Mouse (Mus musculus) embryonic facial prominence, embryonic 13.5 days (tissue): Measurements from ENCODE around the gene Apoc1. TPM values are rescaled to one million over a fixed set of nuclear protein-coding genes. Genes with fewer than 3 reads are reported as not detected.

Source experiments
- ATAC-seq: fragments of 200-750 bp; cut with Nextera tagmentation; 2 replicates; pipeline ENCODE4 v1.8.0; 2017; ENCODE audit warnings: low read depth; ENCODE audit not compliant: insufficient number of reproducible peaks, insufficient read depth, low FRiP score, low TSS enrichment
- H3K27ac ChIP-seq: fragments of 300-500 bp; sonication (generic); 2 replicates; pipeline ENCODE4 v1.5.1; 2015; ENCODE audit warnings: moderate library complexity, mild to moderate bottlenecking, inconsistent platforms
- H3K27me3 ChIP-seq: fragments of 300-500 bp; sonication (generic); 2 replicates; pipeline ENCODE4 v1.6.1; 2015; ENCODE audit warnings: mild to moderate bottlenecking, inconsistent platforms
- H3K36me3 ChIP-seq: fragments of 300-500 bp; sonication (generic); 2 replicates; pipeline ENCODE4 v1.6.1; 2015; ENCODE audit warnings: mild to moderate bottlenecking, inconsistent platforms
- H3K4me1 ChIP-seq: fragments of 300-500 bp; sonication (generic); 2 replicates; pipeline ENCODE4 v1.6.1; 2015; ENCODE audit warnings: inconsistent platforms
- H3K4me2 ChIP-seq: fragments of 300-500 bp; sonication (generic); 2 replicates; pipeline ENCODE4 v1.6.1; 2015; ENCODE audit warnings: moderate library complexity, mild to moderate bottlenecking, inconsistent platforms
- H3K4me3 ChIP-seq: fragments of 300-500 bp; sonication (generic); 2 replicates; pipeline ENCODE4 v1.5.1; 2015; ENCODE audit warnings: mild to moderate bottlenecking, inconsistent platforms
- H3K9ac ChIP-seq: fragments of 300-500 bp; sonication (generic); 2 replicates; pipeline ENCODE4 v1.6.1; 2015; ENCODE audit warnings: mild to moderate bottlenecking, inconsistent platforms
- H3K9me3 ChIP-seq: fragments of 300-500 bp; sonication (generic); 2 replicates; pipeline ENCODE4 v1.6.1; 2016; ENCODE audit warnings: inconsistent platforms
- WGBS: fragments of 180-500 bp; shearing (Covaris S2); methylation state at CpG from one replicate; pipeline ENCODE4 v1.1.7; 2015; ENCODE audit warnings: mixed read lengths; 5-methylcytosine and 5-hydroxymethylcytosine counted together
- polyA plus RNA-seq: library from polyadenylated mRNA; unstranded; fragments of >200 nt; fragmentation: Nextera tagmentation; extraction: Ambion mirVana; gene quantifications from 2 replicates; pipeline ENCODE4 v1.2.1, GENCODE M21; 2015

Gene Apoc1
- polyA plus RNA-seq, 1 experiment from 2014 or later: 10.3 TPM

DNA sequence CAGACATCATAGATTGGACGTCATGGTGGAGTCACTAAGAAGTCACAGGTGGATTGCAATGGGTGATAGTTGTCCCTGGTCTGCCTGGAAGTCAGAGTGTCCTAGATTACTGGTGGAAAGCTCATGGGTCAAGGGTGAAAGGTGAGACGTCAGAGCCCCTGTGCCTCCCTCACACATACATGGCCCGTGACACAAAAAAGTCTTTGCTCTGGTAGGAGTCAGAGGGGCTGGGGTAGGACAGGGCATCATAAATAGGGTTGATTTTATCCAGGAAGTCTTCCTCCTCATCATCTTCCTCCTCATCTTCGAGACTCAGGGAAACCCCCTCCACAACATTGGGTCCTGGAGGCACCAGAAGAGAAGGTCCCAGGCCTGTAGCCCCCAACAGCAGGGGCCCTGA, 24.9 kb upstream of the Apoc1 start:
- no peak for ATAC-seq
- Histone ChIP-seq H3K4me3 (no peak overlapping the region), H3K9me3 (peaks cover 15% of the 10 kb centered on the region), H3K27me3 (no peaks in the 10 kb centered on the region), H3K9ac (no peak overlapping the region), H3K4me1 (peaks cover 19% of the 10 kb centered on the region), H3K27ac (no peak overlapping the region), H3K36me3 (peaks cover 61% of the 10 kb centered on the region), H3K4me2 (no peak overlapping the region)
- 89% methylated on average over 4 of the region's 4 CpGs for WGBS

DNA sequence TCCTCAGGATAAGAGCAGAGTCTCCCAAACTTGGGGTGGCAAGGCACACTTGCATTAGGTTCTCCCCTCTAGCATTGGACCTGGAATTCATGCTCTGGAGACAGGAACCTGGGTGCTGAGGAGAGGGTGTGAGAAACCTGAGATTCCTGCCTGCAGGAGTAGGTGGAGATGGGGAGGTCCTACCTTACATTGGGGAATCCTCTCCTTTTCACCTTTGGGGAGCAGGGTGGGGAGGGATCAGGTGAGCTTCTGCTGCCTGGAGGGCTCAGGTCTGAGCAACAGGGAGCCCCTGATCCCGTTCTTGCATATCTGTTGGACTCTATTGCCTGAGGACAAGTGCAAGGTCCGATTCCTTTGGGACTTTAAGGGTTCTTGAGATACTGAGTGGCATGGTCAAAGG, 24.4 kb upstream of the Apoc1 start:
- peak overlapping the region; percentile 88; the same call in 1 of the 2 replicates for H3K27ac ChIP-seq
- ATAC-seq: no peak
- H3K4me3 ChIP-seq: 0 out of 2 replicates have a peak overlapping the region, but pooled peaks have one; percentile 100
- peak overlapping the region; percentile 66 for H3K4me2 ChIP-seq
- peaks cover 19% of the 10 kb centered on the region for H3K4me1 ChIP-seq
- no peaks in the 10 kb centered on the region for H3K27me3 ChIP-seq
- H3K9ac ChIP-seq: peak overlapping the region; percentile 54; the same call in 1 of the 2 replicates
- H3K9me3 ChIP-seq: peaks cover 15% of the 10 kb centered on the region
- 90% methylated on average over 2 of the region's 2 CpGs for WGBS
- peaks cover 62% of the 10 kb centered on the region for H3K36me3 ChIP-seq

DNA sequence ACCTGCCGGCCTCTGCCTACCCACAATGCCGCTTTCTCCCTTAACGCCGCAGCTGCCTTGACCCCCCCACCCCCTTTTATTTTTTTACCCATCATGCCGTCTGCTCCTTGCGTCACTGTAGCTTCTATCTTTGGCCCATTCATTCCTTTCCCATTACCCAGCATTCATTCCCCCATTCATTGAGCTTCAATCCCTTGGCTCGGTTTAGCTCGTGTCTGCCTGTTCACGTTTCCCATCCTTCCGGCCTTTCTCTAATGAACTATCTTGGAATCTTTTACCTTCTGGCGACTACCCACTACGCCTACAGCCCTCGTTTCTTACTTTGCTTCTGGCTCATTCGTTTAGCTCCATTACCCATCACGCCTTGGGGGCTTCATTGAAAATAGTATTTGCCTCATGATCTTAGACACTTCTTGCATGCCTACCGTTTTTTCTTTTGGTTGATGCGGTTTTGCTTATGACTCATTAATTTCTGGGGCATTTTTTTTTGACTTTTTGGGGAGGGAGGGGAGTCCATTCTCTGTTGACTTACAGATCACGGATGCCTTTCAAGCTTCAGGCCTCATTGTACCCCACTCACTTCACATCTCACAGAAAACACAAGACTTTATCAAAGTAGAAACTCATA, 23.7 kb upstream of the Apoc1 start:
- no peak for ATAC-seq
- Histone ChIP-seq H3K4me2 (peak overlapping the region; percentile 66), H3K27ac (peak overlapping the region; percentile 88), H3K36me3 (peaks cover 62% of the 10 kb centered on the region), H3K27me3 (no peaks in the 10 kb centered on the region), H3K4me3 (peak overlapping the region; percentile 100), H3K9me3 (peaks cover 8% of the 10 kb centered on the region), H3K4me1 (peaks cover 19% of the 10 kb centered on the region), H3K9ac (peak overlapping the region; percentile 54)
- 6% methylated on average over 18 of the region's 18 CpGs for WGBS

DNA sequence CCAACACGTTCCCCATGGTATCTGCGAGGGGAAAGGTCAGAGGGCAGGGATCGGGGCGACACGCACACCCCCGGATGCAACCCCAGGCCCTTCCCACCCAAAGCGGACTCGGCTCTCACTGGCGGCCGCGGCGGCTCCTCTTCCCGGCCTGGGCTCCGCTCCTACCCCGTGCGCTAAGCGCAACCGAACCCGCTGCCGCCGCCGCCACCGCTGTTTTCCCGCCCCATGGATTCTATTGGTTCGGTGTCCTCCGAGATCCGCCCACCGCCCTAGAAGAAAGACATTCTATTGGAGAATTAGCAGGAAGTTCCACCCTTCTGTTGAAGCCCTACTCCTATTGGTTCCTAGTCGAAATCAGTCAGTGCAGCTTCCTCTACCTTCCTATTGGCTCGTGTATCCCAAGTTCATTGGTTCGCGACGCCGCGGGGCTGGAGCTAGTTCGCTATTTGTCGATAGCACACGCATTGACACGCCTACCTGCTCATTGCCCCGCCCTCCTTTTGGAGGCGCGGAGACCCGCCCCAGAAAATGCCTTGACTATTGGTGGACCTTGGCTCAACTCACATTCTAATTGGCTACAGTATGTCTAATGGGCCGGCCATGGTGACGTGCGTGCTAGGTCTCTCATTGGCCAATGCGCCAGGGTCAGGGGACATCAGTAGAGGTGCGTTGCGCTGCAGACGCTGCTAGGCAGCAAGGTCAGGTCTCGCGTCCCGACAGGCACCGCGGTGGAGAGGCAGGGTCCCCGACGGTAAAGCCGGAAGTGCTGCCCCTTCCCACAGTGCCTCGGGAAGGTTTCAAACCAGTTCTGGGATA, 23.0 kb upstream of the Apoc1 start, which contains the start of gene Tomm40:
TSS of gene Tomm40 (minus strand) at position 200 of the 816 bp plus-strand sequence.
- H3K27ac ChIP-seq: peak within 1 kb of the TSS; percentile 88
- peaks cover 19% of the 10 kb centered on the region for H3K4me1 ChIP-seq
- H3K9me3 ChIP-seq: peaks cover under 1% of the 10 kb centered on the region; the same call in 1 of the 2 replicates
- peak within 1 kb of the TSS; percentile 100 for H3K4me3 ChIP-seq
- peak within 1 kb of the TSS; percentile 98 for H3K9ac ChIP-seq
- no peaks in the 10 kb centered on the region for H3K27me3 ChIP-seq
- whole genome bisulfite sequencing: under 1% methylated on average over 59 of the region's 59 CpGs
- H3K4me2 ChIP-seq: peak within 1 kb of the TSS; percentile 92
- H3K36me3 ChIP-seq: peaks cover 60% of the 10 kb centered on the region
- ATAC-seq: peak; percentile 99

DNA sequence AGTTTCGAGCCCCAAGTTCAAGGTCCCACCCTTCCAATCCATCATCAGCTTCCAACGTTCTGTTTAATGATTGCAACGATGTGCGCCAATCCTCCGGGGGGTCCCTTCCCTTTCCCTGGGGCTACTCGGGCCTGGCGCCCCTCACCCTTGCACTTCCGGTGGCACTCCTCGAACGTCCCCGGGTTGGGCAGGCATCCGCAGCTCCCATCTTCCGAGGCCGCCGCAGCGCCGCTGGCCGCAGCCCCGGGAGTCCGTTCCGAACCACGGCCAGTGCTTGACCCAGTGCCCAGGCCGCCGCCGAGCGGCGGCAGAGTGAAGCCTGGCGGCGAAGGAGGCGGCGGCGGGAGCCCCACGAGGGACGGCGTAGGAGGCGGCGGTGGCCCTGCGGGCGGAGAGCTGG, 22.4 kb upstream of the Apoc1 start:
- H3K27ac ChIP-seq: peak overlapping the region; percentile 72
- no peaks in the 10 kb centered on the region for H3K27me3 ChIP-seq
- H3K36me3 ChIP-seq: peaks cover 61% of the 10 kb centered on the region
- H3K9me3 ChIP-seq: no peaks in the 10 kb centered on the region
- H3K4me3 ChIP-seq: peak overlapping the region; percentile 100
- H3K4me1 ChIP-seq: peaks cover 19% of the 10 kb centered on the region
- peak overlapping the region; percentile 92 for H3K4me2 ChIP-seq
- under 1% methylated on average over 39 of the region's 39 CpGs for WGBS
- peak overlapping the region; percentile 98 for H3K9ac ChIP-seq
- no peak for ATAC-seq

DNA sequence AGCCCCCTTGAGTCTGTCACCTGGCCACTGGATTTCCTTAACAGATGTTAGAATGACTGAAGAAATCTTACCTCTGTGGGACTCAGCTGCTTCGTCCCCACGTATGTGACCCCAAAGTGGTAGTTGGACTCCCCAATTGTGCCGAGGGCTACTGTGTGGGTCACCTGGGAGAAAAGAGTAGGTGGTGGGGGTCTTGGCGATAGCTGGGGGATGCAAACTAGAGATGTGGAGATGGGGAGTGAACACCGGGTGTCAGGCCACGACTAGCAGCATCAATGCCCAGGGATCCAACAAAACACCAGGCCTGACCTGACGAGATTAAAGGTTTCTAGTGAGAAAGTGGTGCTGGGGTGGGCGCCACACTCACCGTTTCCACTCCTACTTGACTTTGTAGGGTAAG, 21.1 kb upstream of the Apoc1 start:
- peaks cover 19% of the 10 kb centered on the region for H3K4me1 ChIP-seq
- H3K27ac ChIP-seq: no peak overlapping the region
- 87% methylated on average over 9 of the region's 9 CpGs for WGBS
- H3K4me3 ChIP-seq: peak overlapping the region; percentile 100; the same call in 1 of the 2 replicates
- H3K36me3 ChIP-seq: peaks cover 64% of the 10 kb centered on the region
- peak overlapping the region; percentile 92 for H3K4me2 ChIP-seq
- H3K9me3 ChIP-seq: no peaks in the 10 kb centered on the region
- no peak overlapping the region; the same call in 1 of the 2 replicates for H3K9ac ChIP-seq
- ATAC-seq: no peak
- no peaks in the 10 kb centered on the region for H3K27me3 ChIP-seq

DNA sequence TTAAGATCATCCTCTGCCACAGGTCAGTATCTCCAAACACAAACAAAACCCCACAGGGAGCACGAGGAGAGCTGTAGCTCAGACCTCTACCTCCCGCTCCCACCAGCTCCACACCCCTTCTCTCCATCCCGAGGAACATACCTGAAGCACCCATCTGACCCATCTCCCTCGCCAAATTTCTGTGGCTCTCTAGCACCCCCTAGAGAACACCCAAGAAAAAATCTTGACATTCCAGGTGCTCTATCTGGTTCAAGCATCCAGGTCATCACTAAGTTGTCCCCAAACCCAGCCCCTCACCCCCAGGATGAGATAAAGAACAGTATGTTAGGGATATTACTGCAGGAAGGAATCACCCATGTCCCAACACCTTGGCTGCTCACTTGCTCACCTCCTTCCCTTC, 20.7 kb upstream of the Apoc1 start:
- H3K4me2 ChIP-seq: no peak overlapping the region
- 53% methylated on average over 4 of the region's 4 CpGs for WGBS
- H3K9ac ChIP-seq: no peak overlapping the region; the same call in 1 of the 2 replicates
- H3K4me3 ChIP-seq: no peak overlapping the region
- no peak overlapping the region for H3K27ac ChIP-seq
- no peaks in the 10 kb centered on the region for H3K9me3 ChIP-seq
- H3K27me3 ChIP-seq: no peaks in the 10 kb centered on the region
- H3K4me1 ChIP-seq: peaks cover 19% of the 10 kb centered on the region
- no peak for ATAC-seq
- H3K36me3 ChIP-seq: peaks cover 64% of the 10 kb centered on the region

DNA sequence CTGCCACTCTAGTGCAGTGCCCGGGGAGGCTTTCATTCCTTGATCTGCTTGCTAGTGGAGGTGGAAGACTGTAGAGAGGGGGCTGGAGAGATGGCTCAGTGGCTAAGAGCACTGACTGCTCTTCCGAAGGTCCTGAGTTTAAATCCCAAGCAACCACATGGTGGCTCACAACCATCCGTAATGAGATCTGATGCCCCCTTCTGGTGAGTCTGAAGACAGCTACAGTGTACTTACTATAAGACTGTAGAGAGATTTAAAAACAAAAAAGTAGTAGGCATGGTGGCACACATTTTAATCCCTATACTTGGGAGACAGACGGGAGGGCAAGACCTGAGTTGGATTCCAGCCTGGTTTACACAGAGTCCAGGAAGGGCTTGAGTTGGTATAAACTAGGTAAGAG, 20.0 kb upstream of the Apoc1 start:
- Histone ChIP-seq H3K9me3 (no peaks in the 10 kb centered on the region), H3K4me3 (no peak overlapping the region), H3K27ac (no peak overlapping the region), H3K27me3 (no peaks in the 10 kb centered on the region), H3K4me2 (no peak overlapping the region), H3K36me3 (peaks cover 67% of the 10 kb centered on the region), H3K9ac (no peak overlapping the region), H3K4me1 (peaks cover 19% of the 10 kb centered on the region)
- 68% methylated on average over 4 of the region's 4 CpGs for WGBS
- ATAC-seq: no peak

DNA sequence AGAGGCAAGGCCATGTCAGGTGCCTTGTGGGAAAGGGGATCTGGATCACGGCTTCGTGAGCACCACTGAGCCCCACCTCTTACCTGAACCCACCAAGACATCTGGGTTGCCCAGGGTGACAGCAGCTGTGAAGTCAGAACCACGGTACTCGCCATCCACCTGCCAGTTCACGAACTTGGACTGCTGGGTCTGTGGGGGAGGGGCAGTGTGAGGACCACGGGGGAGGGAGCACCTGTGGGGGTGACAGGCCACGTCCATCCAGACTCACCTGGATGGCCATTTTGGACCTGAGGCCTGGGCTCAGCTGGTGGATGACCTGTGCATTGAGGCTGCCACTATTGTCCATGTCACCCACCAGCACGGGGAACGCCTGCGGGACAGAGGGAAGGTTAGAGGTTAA, 18.2 kb upstream of the Apoc1 start:
- WGBS: 92% methylated on average over 10 of the region's 10 CpGs
- peaks cover 13% of the 10 kb centered on the region for H3K4me1 ChIP-seq
- H3K4me2 ChIP-seq: no peak overlapping the region
- H3K9me3 ChIP-seq: no peaks in the 10 kb centered on the region
- H3K4me3 ChIP-seq: no peak overlapping the region
- no peak for ATAC-seq
- no peak overlapping the region for H3K9ac ChIP-seq
- no peak overlapping the region for H3K27ac ChIP-seq
- no peaks in the 10 kb centered on the region for H3K27me3 ChIP-seq
- H3K36me3 ChIP-seq: peaks cover 77% of the 10 kb centered on the region

DNA sequence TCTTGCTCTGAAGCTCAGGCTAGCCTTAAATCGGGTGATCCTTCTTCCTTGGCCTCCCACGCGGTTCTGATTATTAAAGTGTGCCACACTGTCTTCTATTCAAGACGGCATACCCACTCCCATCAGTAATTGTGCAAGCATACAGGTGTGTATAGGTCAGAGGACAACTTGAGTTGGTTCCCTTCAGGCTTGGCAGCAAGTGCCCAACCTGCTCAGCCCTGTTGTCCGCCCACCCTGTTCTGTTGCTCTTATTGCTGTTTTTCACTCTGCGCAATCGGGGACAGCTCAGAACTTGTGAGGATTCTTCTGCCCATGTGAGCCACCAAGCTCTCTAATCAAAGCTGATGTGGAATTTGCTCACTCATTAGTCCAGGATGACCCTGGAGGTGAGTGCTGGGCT, 12.8 kb upstream of the Apoc1 start:
- ATAC-seq: no peak
- Histone ChIP-seq H3K27me3 (no peaks in the 10 kb centered on the region), H3K4me2 (no peak overlapping the region), H3K4me3 (no peak overlapping the region), H3K4me1 (peaks cover 6% of the 10 kb centered on the region), H3K27ac (no peak overlapping the region), H3K9me3 (no peaks in the 10 kb centered on the region), H3K36me3 (peaks cover 82% of the 10 kb centered on the region), H3K9ac (no peak overlapping the region)
- 94% methylated on average over 7 of the region's 7 CpGs for WGBS

DNA sequence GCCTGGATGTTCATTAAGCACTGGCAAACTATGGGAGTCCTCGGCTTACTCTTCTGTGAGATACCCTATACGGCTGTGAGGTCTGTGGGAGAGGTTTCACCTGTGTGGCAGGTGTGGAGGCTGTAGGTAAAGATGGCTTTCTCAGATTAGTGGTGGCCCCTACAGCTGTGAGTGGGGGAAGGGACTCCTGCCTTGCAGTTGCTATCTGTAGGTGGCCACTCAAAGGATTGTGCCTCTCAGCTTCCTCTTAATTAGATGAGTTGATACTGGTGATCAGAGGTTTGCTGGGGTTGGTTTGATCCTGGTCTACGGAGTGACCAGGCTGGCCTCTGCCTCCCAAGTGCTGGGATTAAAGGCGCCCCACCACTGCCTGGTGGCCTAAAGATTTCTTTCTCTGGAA, 12.0 kb upstream of the Apoc1 start:
- ATAC-seq: no peak
- H3K4me3 ChIP-seq: no peak overlapping the region
- no peaks in the 10 kb centered on the region for H3K9me3 ChIP-seq
- H3K4me1 ChIP-seq: peaks cover 9% of the 10 kb centered on the region
- no peak overlapping the region for H3K9ac ChIP-seq
- H3K27me3 ChIP-seq: no peaks in the 10 kb centered on the region
- peaks cover 76% of the 10 kb centered on the region for H3K36me3 ChIP-seq
- no peak overlapping the region for H3K27ac ChIP-seq
- WGBS: 92% methylated on average over 4 of the region's 4 CpGs
- H3K4me2 ChIP-seq: no peak overlapping the region
